Mouse (Mus musculus): ENCODE results near the gene Tmem106a. TPM values are rescaled to one million over a fixed set of nuclear protein-coding genes. Genes with fewer than 3 reads are reported as not detected.
"Not testable (repeated sequence)": the region's sequence is repeated elsewhere in the genome, so short reads cannot be mapped to it uniquely, and the experiment has no call there.

The Tmem106a gene
- total and polyA plus RNA-seq, 2 experiments from 2014 or later = 3.4 to 3.5 TPM

GRCm38 (mm10) chr11:101583205-101583604, 1.2 kb downstream of the Tmem106a start:
- 80% methylated on average over 2 of the region's 2 CpGs for WGBS
- Histone ChIP-seq H3K4me1 (ENCODE audit: insufficient read depth) (no peaks in the 10 kb centered on the region), H3K4me3 (ENCODE audit: low read depth, low read length) (no peak overlapping the region), H3K36me3 (ENCODE audit: insufficient read depth) (peaks cover 33% of the 10 kb centered on the region), H3K9ac (no peak overlapping the region), H3K27me3 (ENCODE audit: insufficient read depth, low read length) (no peaks in the 10 kb centered on the region), H3K9me3 (ENCODE audit: low read length) (no peaks in the 10 kb centered on the region), H3K27ac (ENCODE audit: low read depth, low read length) (no peak overlapping the region), H3K4me2 (ENCODE audit: low read depth) (no peak overlapping the region)
- TF ChIP-seq CTCF (IDR thresholded peaks at IDR 0.05; ENCODE audit: low read depth) = no peak
- no peak for DNase-seq
- ATAC-seq = no peak

- H3K4me3 ChIP-seq (ENCODE audit: low read depth, low read length); ATAC-seq; H3K4me1 ChIP-seq (ENCODE audit: insufficient read depth); DNase-seq; H3K9me3 ChIP-seq (ENCODE audit: low read length); H3K27me3 ChIP-seq (ENCODE audit: insufficient read depth, low read length); H3K4me2 ChIP-seq (ENCODE audit: low read depth); H3K27ac ChIP-seq (ENCODE audit: low read depth, low read length); H3K9ac ChIP-seq: not testable (repeated sequence)
- 93% methylated on average over 1 of the region's 1 CpGs for WGBS
- peaks cover 17% of the 10 kb centered on the region for H3K36me3 ChIP-seq (ENCODE audit: insufficient read depth)
Observed at GRCm38 (mm10) chr11:101585031-101585430, 3.0 kb downstream of the Tmem106a start.

- Histone ChIP-seq H3K4me1 (ENCODE audit: insufficient read depth) (no peaks in the 10 kb centered on the region), H3K9me3 (ENCODE audit: low read length) (no peaks in the 10 kb centered on the region), H3K27me3 (ENCODE audit: insufficient read depth, low read length) (no peaks in the 10 kb centered on the region), H3K9ac (no peak overlapping the region), H3K36me3 (ENCODE audit: insufficient read depth) (peaks cover 9% of the 10 kb centered on the region; the same call in 1 of the 2 replicates), H3K27ac (ENCODE audit: low read depth, low read length) (no peak overlapping the region), H3K4me3 (ENCODE audit: low read depth, low read length) (no peak overlapping the region), H3K4me2 (ENCODE audit: low read depth) (no peak overlapping the region)
- ATAC-seq (no peak), DNase-seq (no peak)
- WGBS = 79% methylated on average over 4 of the region's 4 CpGs
- TF ChIP-seq CTCF (IDR thresholded peaks at IDR 0.05; ENCODE audit: low read depth) = no peak
Observed at GRCm38 (mm10) chr11:101585805-101586204, 3.8 kb downstream of the Tmem106a start.

- TF ChIP-seq CTCF (IDR thresholded peaks at IDR 0.05; ENCODE audit: low read depth) = no peak
- H3K9me3 ChIP-seq (ENCODE audit: low read length) = no peaks in the 10 kb centered on the region
- no peaks in the 10 kb centered on the region for H3K27me3 ChIP-seq (ENCODE audit: insufficient read depth, low read length)
- no peaks in the 10 kb centered on the region for H3K4me1 ChIP-seq (ENCODE audit: insufficient read depth)
- no peak overlapping the region for H3K27ac ChIP-seq (ENCODE audit: low read depth, low read length)
- H3K4me3 ChIP-seq (ENCODE audit: low read depth, low read length) = no peak overlapping the region
- ATAC-seq (no peak), DNase-seq (no peak)
- H3K4me2 ChIP-seq (ENCODE audit: low read depth) = no peak overlapping the region
- 88% methylated on average over 10 of the region's 10 CpGs for WGBS
- H3K36me3 ChIP-seq (ENCODE audit: insufficient read depth) = peaks cover 4% of the 10 kb centered on the region; the same call in 1 of the 2 replicates
- H3K9ac ChIP-seq = no peak overlapping the region
Observed at GRCm38 (mm10) chr11:101587676-101588075, 5.6 kb downstream of the Tmem106a start.

GRCm38 (mm10) chr11:101588868-101589267, 6.8 kb downstream of the Tmem106a start:
- H3K27ac ChIP-seq (ENCODE audit: low read depth, low read length) = no peak overlapping the region
- no peak overlapping the region for H3K9ac ChIP-seq
- WGBS = 88% methylated on average over 7 of the region's 7 CpGs
- no peaks in the 10 kb centered on the region for H3K27me3 ChIP-seq (ENCODE audit: insufficient read depth, low read length)
- H3K4me3 ChIP-seq (ENCODE audit: low read depth, low read length) = no peak overlapping the region
- H3K4me2 ChIP-seq (ENCODE audit: low read depth) = no peak overlapping the region
- no peaks in the 10 kb centered on the region for H3K9me3 ChIP-seq (ENCODE audit: low read length)
- no peak for ATAC-seq
- H3K4me1 ChIP-seq (ENCODE audit: insufficient read depth) = no peaks in the 10 kb centered on the region
- H3K36me3 ChIP-seq (ENCODE audit: insufficient read depth) = peaks cover 4% of the 10 kb centered on the region; the same call in 1 of the 2 replicates
- DNase-seq = no peak
- no peak for TF ChIP-seq CTCF (IDR thresholded peaks at IDR 0.05; ENCODE audit: low read depth)

GRCm38 (mm10) chr11:101589444-101589843, 7.4 kb downstream of the Tmem106a start:
- Histone ChIP-seq H3K9me3 (ENCODE audit: low read length) (no peaks in the 10 kb centered on the region), H3K4me3 (ENCODE audit: low read depth, low read length) (no peak overlapping the region), H3K4me1 (ENCODE audit: insufficient read depth) (no peaks in the 10 kb centered on the region), H3K4me2 (ENCODE audit: low read depth) (no peak overlapping the region), H3K27me3 (ENCODE audit: insufficient read depth, low read length) (no peaks in the 10 kb centered on the region), H3K36me3 (ENCODE audit: insufficient read depth) (peaks cover 4% of the 10 kb centered on the region; the same call in 1 of the 2 replicates), H3K9ac (no peak overlapping the region), H3K27ac (ENCODE audit: low read depth, low read length) (no peak overlapping the region)
- ATAC-seq (no peak), DNase-seq (peak; percentile 57)
- TF ChIP-seq CTCF (IDR thresholded peaks at IDR 0.05; ENCODE audit: low read depth) = peak; percentile 74
- 28% methylated on average over 5 of the region's 5 CpGs for WGBS

- no peak overlapping the region for H3K4me2 ChIP-seq (ENCODE audit: low read depth)
- DNase-seq (no peak), ATAC-seq (no peak)
- WGBS = 84% methylated on average over 12 of the region's 12 CpGs
- no peaks in the 10 kb centered on the region for H3K27me3 ChIP-seq (ENCODE audit: insufficient read depth, low read length)
- H3K36me3 ChIP-seq (ENCODE audit: insufficient read depth) = peaks cover 4% of the 10 kb centered on the region; the same call in 1 of the 2 replicates
- no peak for TF ChIP-seq CTCF (IDR thresholded peaks at IDR 0.05; ENCODE audit: low read depth)
- H3K4me3 ChIP-seq (ENCODE audit: low read depth, low read length) = no peak overlapping the region
- no peak overlapping the region for H3K27ac ChIP-seq (ENCODE audit: low read depth, low read length)
- H3K9ac ChIP-seq = no peak overlapping the region
- no peaks in the 10 kb centered on the region for H3K9me3 ChIP-seq (ENCODE audit: low read length)
- H3K4me1 ChIP-seq (ENCODE audit: insufficient read depth) = no peaks in the 10 kb centered on the region
Observed at GRCm38 (mm10) chr11:101589989-101590624, 8.1 kb downstream of the Tmem106a start.

All from forebrain, postnatal 0 days (tissue).